23 mouse cellular contexts compared by ENCODE assay signal in genomic region chr8:92183331-92183730, GRCm38 (mm10).
DNase-seq lines count a peak whose midpoint lies in the region; ATAC-seq lines count a peak whose summit lies in the region.
"Had no signal": no experiment of that assay in that cellular context is flagged by ENCODE, and none has a peak within 500 bp of the region (broad histone marks: within the 10 kb centered on the region; RNA-seq: fewer than 3 reads in every experiment).

No protein-coding gene starts in this region.

- no peak overlapping the region for H3K27ac ChIP-seq in hindbrain, embryonic 14.5 days
- no peak overlapping the region for H3K27ac ChIP-seq in hindbrain, embryonic 13.5 days
- H3K27ac ChIP-seq: forebrain, embryonic 13.5 days; gastrocnemius, adult 2 months; heart, embryonic 13.5 days; hindbrain, embryonic 10.5 days; liver, embryonic 14.5 days; macrophage; midbrain, embryonic 15.5 days; neural tube, embryonic 12.5 days; stomach, postnatal 0 days had no signal

- H3K4me1 ChIP-seq in hindbrain, embryonic 14.5 days (replicated peaks; ENCODE audit: control insufficient read depth, insufficient read depth, low read length), result no peaks in the 10 kb centered on the region
- peaks cover under 1% of the 10 kb centered on the region for H3K4me1 ChIP-seq in hindbrain, embryonic 13.5 days (replicated peaks)
- H3K4me1 ChIP-seq: hindbrain, embryonic 10.5 days; neural tube, embryonic 12.5 days had no signal

- no peak overlapping the region for H3K4me2 ChIP-seq in hindbrain, embryonic 14.5 days (replicated peaks)
- H3K4me2 ChIP-seq in hindbrain, embryonic 13.5 days, result no peak overlapping the region
- H3K4me2 ChIP-seq: forebrain, embryonic 13.5 days; heart, embryonic 13.5 days; midbrain, embryonic 15.5 days; neural tube, embryonic 12.5 days had no signal

- H3K9me3 ChIP-seq in hindbrain, embryonic 14.5 days (ENCODE audit: control insufficient read depth, low read length), result 0 out of 2 replicates have a peak, but pooled peaks cover 14% of the 10 kb centered on the region
- peaks cover 4% of the 10 kb centered on the region for H3K9me3 ChIP-seq in hindbrain, embryonic 13.5 days
- H3K9me3 ChIP-seq: forebrain, embryonic 13.5 days; hindbrain, embryonic 10.5 days; midbrain, embryonic 15.5 days; neural tube, embryonic 12.5 days had no signal

- ATAC-seq in hindbrain, embryonic 14.5 days (ENCODE audit: low FRiP score), result no peak
- ATAC-seq in hindbrain, embryonic 13.5 days (ENCODE audit: low FRiP score), result no peak
- ATAC-seq: forebrain, embryonic 13.5 days; inflammation-experienced regulatory T-cells, adult 6 months; lung, postnatal 0 days; midbrain, embryonic 15.5 days had no signal

- H3K27me3 ChIP-seq in hindbrain, embryonic 14.5 days (ENCODE audit: control insufficient read depth, insufficient read depth, low read length), result no peaks in the 10 kb centered on the region
- H3K27me3 ChIP-seq in hindbrain, embryonic 13.5 days, result 0 out of 2 replicates have a peak, but pooled peaks cover 2% of the 10 kb centered on the region
- H3K27me3 ChIP-seq: heart, embryonic 13.5 days; midbrain, embryonic 15.5 days; neural tube, embryonic 12.5 days had no signal

- H3K4me3 ChIP-seq in hindbrain, embryonic 14.5 days (replicated peaks; ENCODE audit: low read length), result no peak overlapping the region
- H3K4me3 ChIP-seq in hindbrain, embryonic 13.5 days, result no peak overlapping the region
- H3K4me3 ChIP-seq: forebrain, embryonic 13.5 days; gastrocnemius, adult 2 months; heart, embryonic 13.5 days; hindbrain, embryonic 10.5 days; midbrain, embryonic 15.5 days; neural tube, embryonic 12.5 days had no signal

- no peaks in the 10 kb centered on the region for H3K36me3 ChIP-seq in hindbrain, embryonic 14.5 days (replicated peaks; ENCODE audit: control insufficient read depth, insufficient read depth)
- H3K36me3 ChIP-seq in hindbrain, embryonic 13.5 days, result no peaks in the 10 kb centered on the region
- H3K36me3 ChIP-seq: heart, embryonic 13.5 days; hindbrain, embryonic 10.5 days; midbrain, embryonic 15.5 days; neural tube, embryonic 12.5 days had no signal

- DNase-seq in adrenal gland, postnatal 10 days, result peak; percentile 46
- DNase-seq in adrenal gland, postnatal 4 days (ENCODE audit: low spot score in 2 of 2), result no peak
- DNase-seq in cerebellum, postnatal 36 days, result peak; percentile 14 to 24
- no peak for DNase-seq in cerebellum, adult 8-10 months
- DNase-seq in hindbrain, embryonic 14.5 days (ENCODE audit: low spot score), result peak; percentile 27
- peak; percentile 15 for DNase-seq in adrenal gland, postnatal 25 days
- DNase-seq: gastrocnemius, adult 2 months; kidney, adult 18-20 months; kidney, postnatal 4 days; right cerebral cortex, postnatal 14 days; thymus, adult 2 months; thymus, postnatal 4 days had no signal

- H3K9ac ChIP-seq in hindbrain, embryonic 14.5 days, result no peak overlapping the region
- no peak overlapping the region for H3K9ac ChIP-seq in hindbrain, embryonic 13.5 days
- H3K9ac ChIP-seq: forebrain, embryonic 13.5 days; heart, embryonic 13.5 days; liver, embryonic 14.5 days; midbrain, embryonic 15.5 days; neural tube, embryonic 12.5 days had no signal

- WGBS in hindbrain, embryonic 14.5 days, result 41% methylated on average over 1 of the region's 1 CpGs
- 53% methylated on average over 1 of the region's 1 CpGs for WGBS in hindbrain, embryonic 13.5 days

Comparison
In these comparisons a context has a peak if more than half of its experiments do, and no peak if none do; other contexts are left out.
1. DNase-seq: peak in adrenal gland, postnatal 10 days (single experiment), cerebellum, postnatal 36 days (2 of 2), hindbrain, embryonic 14.5 days (single experiment) and adrenal gland, postnatal 25 days (single experiment); none in adrenal gland, postnatal 4 days (0 of 2) and cerebellum, adult 8-10 months (single experiment).